Mouse (Mus musculus) forebrain, embryonic 14.5 days (tissue): ENCODE measurements around the gene Grik3. TPM values are rescaled to one million over a fixed set of nuclear protein-coding genes. Genes with fewer than 3 reads are reported as not detected.

ENCODE experiments used
- ATAC-seq: fragments of 200-750 bp; cut with Nextera tagmentation; 2 replicates; pipeline ENCODE4 v1.8.0; 2017; ENCODE audit warnings: mild to moderate bottlenecking, moderate library complexity
- DNase-seq: peaks from one replicate; pipeline ENCODE4 v3.0.0-alpha.2; 2015; ENCODE audit warnings: low spot score
- H3K27ac ChIP-seq: fragments of 300-500 bp; sonication (generic); 2 replicates; pipeline ENCODE4 v1.5.1; 2014; ENCODE audit warnings: low read depth, mild to moderate bottlenecking, control low read depth, low read length, moderate library complexity
- H3K27me3 ChIP-seq: fragments of 300-500 bp; sonication (generic); replicated peaks from 2 replicates; pipeline ENCODE4 v1.6.1; 2014; ENCODE audit warnings: low read length, control low read depth, mixed read lengths; ENCODE audit not compliant: control insufficient read depth, insufficient read depth
- H3K36me3 ChIP-seq: fragments of 300-500 bp; sonication (generic); 2 replicates; pipeline ENCODE4 v1.6.1; 2014; ENCODE audit warnings: low read length, control low read depth; ENCODE audit not compliant: control insufficient read depth, insufficient read depth
- H3K4me1 ChIP-seq: fragments of 300-500 bp; sonication (generic); 2 replicates; pipeline ENCODE4 v1.6.1; 2014; ENCODE audit warnings: antibody characterized with exemption, low read length, control low read depth; ENCODE audit not compliant: control insufficient read depth, insufficient read depth
- H3K4me2 ChIP-seq: fragments of 300-500 bp; sonication (generic); 2 replicates; pipeline ENCODE4 v1.6.1; 2014; ENCODE audit warnings: mild to moderate bottlenecking, control low read depth, low read length
- H3K4me3 ChIP-seq: fragments of 300-500 bp; sonication (generic); 2 replicates; pipeline ENCODE4 v1.5.1; 2014; ENCODE audit warnings: low read depth, low read length, control low read depth
- H3K9ac ChIP-seq: fragments of 300-500 bp; sonication (generic); 2 replicates; pipeline ENCODE4 v1.6.1; 2014; ENCODE audit warnings: mild to moderate bottlenecking, low read length, control low read depth, moderate library complexity
- H3K9me3 ChIP-seq: fragments of 300-500 bp; sonication (generic); replicated peaks from 2 replicates; pipeline ENCODE4 v1.6.1; 2016; ENCODE audit warnings: low read length, control low read depth, mixed read lengths; ENCODE audit not compliant: control insufficient read depth
- WGBS: fragments of 180-500 bp; shearing (Covaris S2); extraction: QIAGEN DNeasy Blood & Tissue Kit; methylation state at CpG from one replicate; pipeline ENCODE4 v1.1.7; 2014; 5-methylcytosine and 5-hydroxymethylcytosine counted together
- polyA plus RNA-seq: library from polyadenylated mRNA; unstranded; fragments of >200 nt; fragmentation: Nextera tagmentation; extraction: Ambion mirVana; gene quantifications from 2 replicates; pipeline ENCODE4 v1.2.1, GENCODE M21; 2014

Gene Grik3
- polyA plus RNA-seq, 1 experiment from 2014 or later, result 4.3 TPM

GRCm38 (mm10) chr4:125526425-125526824 is 35.9 kb downstream of the Grik3 start:
- Histone ChIP-seq H3K9ac (no peak overlapping the region), H3K9me3 (no peaks in the 10 kb centered on the region), H3K4me2 (no peak overlapping the region), H3K27me3 (no peaks in the 10 kb centered on the region), H3K27ac (no peak overlapping the region), H3K36me3 (no peaks in the 10 kb centered on the region), H3K4me3 (no peak overlapping the region), H3K4me1 (no peaks in the 10 kb centered on the region)
- 16% methylated on average over 5 of the region's 5 CpGs for WGBS
- no peak for DNase-seq
- ATAC-seq, result no peak

DNA sequence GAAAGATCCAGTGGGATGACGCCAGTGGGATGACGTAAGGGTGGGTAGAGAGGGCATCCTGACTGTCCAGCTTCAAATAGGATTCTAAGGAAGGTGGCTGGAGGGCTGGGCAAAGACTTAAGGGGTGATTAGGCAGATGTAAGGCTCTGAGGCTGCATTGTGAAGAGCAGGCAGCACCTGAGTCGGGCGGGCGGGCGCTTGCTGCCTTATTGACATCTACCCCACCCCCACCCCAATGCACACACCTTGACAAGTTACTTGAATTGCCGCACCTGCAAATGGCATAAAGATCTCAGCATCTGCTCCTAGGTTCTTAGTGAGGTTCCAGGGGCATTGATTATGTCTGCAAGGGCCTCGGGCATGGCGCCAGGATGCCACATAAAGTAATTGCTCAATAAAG is 43.5 kb downstream of the Grik3 start:
- DNase-seq (no peak), ATAC-seq (no peak)
- Histone ChIP-seq H3K4me3 (no peak overlapping the region), H3K9ac (no peak overlapping the region), H3K27me3 (0 out of 2 replicates have a peak, but pooled peaks cover 7% of the 10 kb centered on the region), H3K27ac (peak overlapping the region; percentile 71; the same call in 1 of the 2 replicates), H3K4me1 (peaks cover 34% of the 10 kb centered on the region), H3K36me3 (no peaks in the 10 kb centered on the region), H3K4me2 (no peak overlapping the region), H3K9me3 (no peaks in the 10 kb centered on the region)
- 30% methylated on average over 9 of the region's 9 CpGs for WGBS

- Histone ChIP-seq H3K36me3 (no peaks in the 10 kb centered on the region), H3K27me3 (0 out of 2 replicates have a peak, but pooled peaks cover 7% of the 10 kb centered on the region), H3K4me2 (peak overlapping the region; percentile 28; the same call in 1 of the 2 replicates), H3K4me1 (peaks cover 34% of the 10 kb centered on the region), H3K27ac (peak overlapping the region; percentile 71), H3K4me3 (no peak overlapping the region), H3K9ac (no peak overlapping the region), H3K9me3 (no peaks in the 10 kb centered on the region)
- under 1% methylated on average over 8 of the region's 8 CpGs for WGBS
- peak; percentile 54 for ATAC-seq
- DNase-seq, result peak; percentile 39
These were observed 43.9 kb downstream of the Grik3 start for GRCm38 (mm10) chr4:125534449-125534848.

DNA sequence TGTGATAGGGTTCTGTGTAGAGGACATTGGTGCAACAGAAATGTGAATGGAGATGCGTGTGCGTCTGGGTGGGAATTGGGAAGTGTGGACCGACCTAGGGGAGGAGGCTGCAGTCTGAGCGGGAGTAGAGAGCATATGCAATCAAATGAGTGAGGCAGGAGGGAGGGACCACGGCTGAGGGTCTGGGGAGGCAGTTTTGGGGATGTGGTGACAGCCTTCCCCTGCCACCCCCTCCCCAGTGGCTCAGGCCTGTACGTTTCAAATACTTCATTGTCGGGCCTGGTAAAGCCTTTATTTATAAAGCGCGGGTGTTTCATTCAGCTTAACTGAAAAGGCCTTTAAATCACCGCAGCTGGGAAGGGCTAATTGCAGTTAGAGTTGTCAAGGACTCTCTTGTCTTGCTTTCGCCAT is 44.5 kb downstream of the Grik3 start:
- Histone ChIP-seq H3K27me3 (0 out of 2 replicates have a peak, but pooled peaks cover 7% of the 10 kb centered on the region), H3K4me1 (peaks cover 34% of the 10 kb centered on the region), H3K27ac (peak overlapping the region; percentile 71), H3K9ac (no peak overlapping the region), H3K36me3 (no peaks in the 10 kb centered on the region), H3K4me3 (no peak overlapping the region), H3K4me2 (peak overlapping the region; percentile 28; the same call in 1 of the 2 replicates), H3K9me3 (no peaks in the 10 kb centered on the region)
- under 1% methylated on average over 11 of the region's 11 CpGs for WGBS
- DNase-seq (peak; percentile 92), ATAC-seq (peak; percentile 90)

DNA sequence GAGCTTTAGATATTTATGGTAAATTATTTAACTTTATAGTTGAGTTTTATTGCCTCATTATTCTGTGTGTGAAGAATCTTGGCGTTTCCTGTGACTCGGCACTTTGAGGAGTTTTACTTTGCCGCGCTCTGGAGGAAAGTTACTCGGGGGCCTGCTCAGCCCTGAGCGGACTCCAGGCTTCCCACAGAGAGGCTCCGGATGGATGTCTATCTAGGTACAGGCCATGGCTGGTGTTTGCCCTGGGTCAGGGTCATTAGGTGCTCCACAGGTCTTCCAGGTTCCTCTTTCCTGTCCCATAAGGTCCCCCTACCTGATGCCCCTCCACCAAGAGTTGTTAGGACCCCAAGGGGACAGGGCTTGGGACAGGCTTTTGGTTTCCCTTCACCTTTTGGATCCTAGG is 45.0 kb downstream of the Grik3 start:
- ATAC-seq, result peak; percentile 43
- peak overlapping the region; percentile 28; the same call in 1 of the 2 replicates for H3K27ac ChIP-seq
- H3K9ac ChIP-seq, result no peak overlapping the region

GRCm38 (mm10) chr4:125535977-125536376 is 45.5 kb downstream of the Grik3 start:
- WGBS, result 24% methylated on average over 4 of the region's 4 CpGs
- Histone ChIP-seq H3K36me3 (no peaks in the 10 kb centered on the region), H3K9me3 (no peaks in the 10 kb centered on the region), H3K4me1 (peaks cover 34% of the 10 kb centered on the region), H3K27ac (no peak overlapping the region), H3K27me3 (0 out of 2 replicates have a peak, but pooled peaks cover 15% of the 10 kb centered on the region), H3K4me3 (no peak overlapping the region), H3K9ac (no peak overlapping the region), H3K4me2 (no peak overlapping the region)
- no peak for ATAC-seq
- no peak for DNase-seq

More for the DNA sequence above, 45.0 kb downstream of the Grik3 start:
- no peaks in the 10 kb centered on the region for H3K9me3 ChIP-seq
- WGBS, result under 1% methylated on average over 7 of the region's 7 CpGs
- 0 out of 2 replicates have a peak, but pooled peaks cover 10% of the 10 kb centered on the region for H3K27me3 ChIP-seq
- no peak for DNase-seq
- H3K4me1 ChIP-seq, result peaks cover 34% of the 10 kb centered on the region
- no peak overlapping the region for H3K4me3 ChIP-seq
- no peaks in the 10 kb centered on the region for H3K36me3 ChIP-seq
- H3K4me2 ChIP-seq, result peak overlapping the region; percentile 28

- H3K27me3 ChIP-seq, result peaks cover 23% of the 10 kb centered on the region; the same call in 1 of the 2 replicates
- no peaks in the 10 kb centered on the region for H3K36me3 ChIP-seq
- no peak overlapping the region for H3K4me3 ChIP-seq
- 30% methylated on average over 3 of the region's 3 CpGs for WGBS
- ATAC-seq, result no peak
- H3K9me3 ChIP-seq, result no peaks in the 10 kb centered on the region
- H3K27ac ChIP-seq, result no peak overlapping the region
- H3K9ac ChIP-seq, result no peak overlapping the region
- DNase-seq, result no peak
- no peak overlapping the region for H3K4me2 ChIP-seq
- H3K4me1 ChIP-seq, result peaks cover 31% of the 10 kb centered on the region
These were observed 47.9 kb downstream of the Grik3 start for GRCm38 (mm10) chr4:125538301-125538965.

DNA sequence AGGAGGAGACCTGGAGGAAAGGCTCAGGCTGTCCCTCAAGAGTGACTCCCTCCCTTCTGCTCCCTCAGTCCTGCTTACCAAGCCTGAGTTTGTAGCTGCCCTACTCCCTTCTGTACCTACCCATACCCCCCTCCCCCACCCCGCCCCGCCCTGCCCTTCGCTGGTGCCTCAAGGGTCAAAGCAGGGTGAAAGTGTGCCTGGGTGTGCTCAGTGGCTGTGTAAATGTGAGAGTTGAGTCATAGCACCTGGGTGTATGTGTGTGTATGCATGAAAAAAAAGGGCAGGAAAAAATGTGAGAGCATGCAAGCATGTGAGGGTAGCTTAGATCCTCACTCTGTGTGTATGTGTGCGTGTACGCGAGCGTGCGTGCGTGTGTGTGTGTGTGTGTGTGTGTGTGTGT is 49.1 kb downstream of the Grik3 start:
- no peaks in the 10 kb centered on the region for H3K9me3 ChIP-seq
- WGBS, result 92% methylated on average over 9 of the region's 9 CpGs
- no peak for DNase-seq
- no peak overlapping the region for H3K27ac ChIP-seq
- H3K4me3 ChIP-seq, result no peak overlapping the region
- no peak overlapping the region for H3K9ac ChIP-seq
- H3K36me3 ChIP-seq, result no peaks in the 10 kb centered on the region
- H3K27me3 ChIP-seq, result peaks cover 20% of the 10 kb centered on the region; the same call in 1 of the 2 replicates
- peaks cover 20% of the 10 kb centered on the region for H3K4me1 ChIP-seq
- ATAC-seq, result no peak
- no peak overlapping the region for H3K4me2 ChIP-seq

GRCm38 (mm10) chr4:125543171-125543570 is 52.7 kb downstream of the Grik3 start:
- DNase-seq (no peak), ATAC-seq (no peak)
- H3K4me3 ChIP-seq, result no peak overlapping the region
- no peak overlapping the region for H3K4me2 ChIP-seq
- peaks cover 19% of the 10 kb centered on the region for H3K27me3 ChIP-seq
- no peak overlapping the region for H3K27ac ChIP-seq
- peaks cover 17% of the 10 kb centered on the region for H3K4me1 ChIP-seq
- no peaks in the 10 kb centered on the region for H3K9me3 ChIP-seq
- H3K9ac ChIP-seq, result no peak overlapping the region
- 92% methylated on average over 5 of the region's 5 CpGs for WGBS
- H3K36me3 ChIP-seq, result no peaks in the 10 kb centered on the region
